Mouse (Mus musculus) hindbrain, embryonic 12.5 days (tissue): Measurements from ENCODE around the gene Pced1b. TPM values are rescaled to one million over a fixed set of nuclear protein-coding genes. Genes with fewer than 3 reads are reported as not detected.
"Not testable (repeated sequence)": the region's sequence is repeated elsewhere in the genome, so short reads cannot be mapped to it uniquely, and the experiment has no call there.

Experiments
- ATAC-seq: fragments of 200-750 bp; cut with Nextera tagmentation; 2 replicates; pipeline ENCODE4 v1.8.0; 2017; ENCODE audit warnings: moderate TSS enrichment; ENCODE audit not compliant: low FRiP score
- H3K27ac ChIP-seq: fragments of 300-500 bp; sonication (generic); 2 replicates; pipeline ENCODE4 v1.5.1; 2016; ENCODE audit warnings: mild to moderate bottlenecking
- H3K27me3 ChIP-seq: fragments of 300-500 bp; sonication (generic); 2 replicates; pipeline ENCODE4 v1.6.1; 2016; ENCODE audit warnings: mild to moderate bottlenecking
- H3K36me3 ChIP-seq: fragments of 300-500 bp; sonication (generic); 2 replicates; pipeline ENCODE4 v1.6.1; 2016; ENCODE audit warnings: mild to moderate bottlenecking
- H3K4me1 ChIP-seq: fragments of 300-500 bp; sonication (generic); 2 replicates; pipeline ENCODE4 v1.6.1; 2016
- H3K4me2 ChIP-seq: fragments of 300-500 bp; sonication (generic); replicated peaks from 2 replicates; pipeline ENCODE4 v1.6.1; 2016; ENCODE audit warnings: mild to moderate bottlenecking
- H3K4me3 ChIP-seq: fragments of 300-500 bp; sonication (generic); 2 replicates; pipeline ENCODE4 v1.5.1; 2016; ENCODE audit warnings: mild to moderate bottlenecking
- H3K9ac ChIP-seq: fragments of 300-500 bp; sonication (generic); 2 replicates; pipeline ENCODE4 v1.6.1; 2016; ENCODE audit warnings: mild to moderate bottlenecking, moderate library complexity
- H3K9me3 ChIP-seq: fragments of 300-500 bp; sonication (generic); replicated peaks from 2 replicates; pipeline ENCODE4 v1.6.1; 2016; ENCODE audit warnings: mild to moderate bottlenecking
- WGBS: fragments of 180-500 bp; shearing (Covaris S2); methylation state at CpG from one replicate; pipeline ENCODE4 v1.1.7; 2016; 5-methylcytosine and 5-hydroxymethylcytosine counted together
- polyA plus RNA-seq: library from polyadenylated mRNA; unstranded; fragments of >200 nt; fragmentation: Nextera tagmentation; extraction: Ambion mirVana; gene quantifications from 2 replicates; pipeline ENCODE4 v1.2.1, GENCODE M21; 2016

Pced1b gene
- polyA plus RNA-seq, 1 experiment from 2014 or later: 3.5 TPM

DNA sequence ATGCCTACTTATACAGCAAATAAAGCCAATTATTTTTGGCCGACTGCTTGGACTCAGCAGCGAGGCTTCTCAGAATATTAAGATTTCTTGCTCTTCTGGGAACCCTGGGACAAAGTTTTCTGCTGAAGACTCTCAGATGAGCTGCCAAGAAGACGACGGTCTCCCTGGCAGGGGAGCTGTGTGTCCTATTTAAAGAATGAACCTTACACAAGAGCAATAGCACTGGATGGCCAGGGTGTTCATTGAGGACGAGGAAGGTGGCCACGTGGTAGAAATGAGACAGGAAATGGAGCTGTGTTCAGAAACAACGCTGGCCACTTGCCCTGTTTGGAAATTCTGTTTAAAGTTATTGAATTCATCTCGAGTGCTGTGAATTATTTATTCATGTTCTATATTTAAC is 104.1 kb downstream of the Pced1b start:
- Histone ChIP-seq H3K27me3 (no peaks in the 10 kb centered on the region), H3K4me3 (no peak overlapping the region), H3K4me2 (no peak overlapping the region), H3K9me3 (no peaks in the 10 kb centered on the region), H3K36me3 (no peaks in the 10 kb centered on the region), H3K9ac (no peak overlapping the region), H3K27ac (no peak overlapping the region), H3K4me1 (no peaks in the 10 kb centered on the region)
- ATAC-seq: no peak
- WGBS: 80% methylated on average over 8 of the region's 8 CpGs

DNA sequence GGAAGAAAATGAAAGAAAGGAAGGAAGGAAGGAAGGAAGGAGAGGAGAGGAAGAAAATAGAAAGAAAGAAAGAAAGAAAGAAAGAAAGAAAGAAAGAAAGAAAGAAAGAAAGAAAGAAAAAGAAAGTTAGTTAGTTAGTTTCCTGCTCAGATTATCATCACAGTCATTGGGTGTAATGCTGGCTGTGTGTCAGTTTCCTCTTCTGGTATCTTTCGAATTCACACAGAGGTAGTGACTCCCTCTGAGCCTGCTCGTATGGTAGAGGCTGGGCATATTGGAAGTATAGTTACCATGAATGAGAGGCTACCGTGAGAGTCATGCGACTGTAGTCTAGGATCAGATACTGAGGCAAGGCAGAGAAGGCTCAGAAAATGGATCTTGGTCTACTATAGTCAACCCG is 104.8 kb downstream of the Pced1b start:
- H3K9ac ChIP-seq: no peak overlapping the region
- no peak overlapping the region for H3K4me3 ChIP-seq
- no peak overlapping the region for H3K27ac ChIP-seq
- H3K4me2 ChIP-seq: no peak overlapping the region
- H3K4me1 ChIP-seq: no peaks in the 10 kb centered on the region
- ATAC-seq: no peak
- no peaks in the 10 kb centered on the region for H3K27me3 ChIP-seq
- H3K9me3 ChIP-seq: no peaks in the 10 kb centered on the region
- WGBS: 95% methylated on average over 5 of the region's 5 CpGs
- no peaks in the 10 kb centered on the region for H3K36me3 ChIP-seq

GRCm38 (mm10) chr15:97355676-97356303 is 108.9 kb downstream of the Pced1b start:
- Histone ChIP-seq H3K4me2 (no peak overlapping the region), H3K27me3 (no peaks in the 10 kb centered on the region), H3K4me1 (peaks cover 2% of the 10 kb centered on the region; the same call in 1 of the 2 replicates), H3K27ac (no peak overlapping the region), H3K36me3 (no peaks in the 10 kb centered on the region), H3K9me3 (no peaks in the 10 kb centered on the region), H3K4me3 (no peak overlapping the region), H3K9ac (no peak overlapping the region)
- 88% methylated on average over 9 of the region's 9 CpGs for WGBS
- ATAC-seq: no peak

DNA sequence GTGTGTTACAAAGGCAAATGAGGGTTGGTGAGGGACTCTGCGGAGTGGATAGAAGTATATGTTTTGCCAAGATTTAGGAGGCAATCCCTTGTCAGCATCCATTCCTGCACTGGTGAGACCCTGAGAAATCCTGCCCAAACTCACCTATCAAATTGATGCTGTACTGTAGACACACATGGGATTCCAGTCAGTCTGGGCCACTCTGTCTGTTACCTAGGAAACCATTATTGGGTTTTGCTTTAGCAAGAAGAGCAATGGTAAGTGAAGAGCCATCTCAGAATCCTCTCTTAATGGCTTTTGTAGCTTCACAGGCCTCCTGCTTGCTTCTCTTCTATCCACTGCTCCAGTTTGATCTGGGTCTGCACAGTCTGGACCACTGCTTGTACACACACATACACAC is 110.1 kb downstream of the Pced1b start:
- H3K36me3 ChIP-seq: no peaks in the 10 kb centered on the region
- H3K9me3 ChIP-seq: no peaks in the 10 kb centered on the region
- H3K27ac ChIP-seq: peak overlapping the region; percentile 66
- peaks cover 10% of the 10 kb centered on the region for H3K4me1 ChIP-seq
- H3K4me3 ChIP-seq: no peak overlapping the region
- ATAC-seq: no peak; the same call in 1 of the 2 replicates
- H3K9ac ChIP-seq: no peak overlapping the region; the same call in 1 of the 2 replicates
- H3K4me2 ChIP-seq: no peak overlapping the region
- 95% methylated on average over 1 of the region's 1 CpGs for WGBS
- no peaks in the 10 kb centered on the region for H3K27me3 ChIP-seq

DNA sequence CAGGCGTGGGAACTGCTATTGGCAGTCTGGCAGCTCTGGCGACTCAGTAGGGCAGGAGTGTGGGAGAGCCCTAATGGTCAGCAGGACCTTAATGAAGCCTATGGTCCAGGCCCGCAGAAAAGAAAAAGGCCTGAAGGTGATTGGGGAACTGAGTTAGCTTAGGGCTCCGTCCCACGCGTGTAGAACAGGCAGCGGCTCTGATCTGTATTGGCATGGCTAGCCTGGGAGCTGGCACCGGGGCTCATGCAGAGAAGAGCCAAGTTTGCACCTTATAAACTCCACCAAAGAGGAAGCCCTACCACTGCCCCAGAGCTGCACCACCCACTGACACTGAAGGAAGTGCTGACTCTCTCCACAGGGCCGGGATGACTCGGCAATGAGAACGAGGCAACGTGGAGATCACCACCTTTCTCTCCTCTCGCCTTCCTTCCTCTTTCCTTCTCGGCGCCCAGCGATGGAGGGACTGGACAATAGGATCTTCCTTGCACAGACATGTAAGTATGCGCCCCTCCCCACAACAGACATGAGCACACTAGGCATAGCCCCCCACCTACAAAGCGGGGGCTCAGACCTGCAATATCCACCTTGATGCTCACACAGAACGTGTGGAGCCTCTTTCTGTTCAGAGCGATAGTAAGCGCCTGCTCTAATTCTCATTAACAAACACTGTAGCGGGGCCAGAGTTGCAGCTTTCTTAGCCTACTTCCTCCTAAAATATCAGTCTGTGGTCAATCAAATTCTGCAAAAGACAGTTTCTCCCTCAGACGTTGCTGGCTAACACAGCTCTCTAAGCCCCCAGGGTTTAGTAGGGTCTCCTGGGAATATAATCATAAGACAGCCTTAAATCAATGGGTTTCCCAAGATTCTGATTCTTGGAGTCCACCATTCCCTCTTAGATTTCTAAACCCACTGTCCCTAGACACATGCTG is 114.2 kb downstream of the Pced1b start:
- no peak overlapping the region for H3K4me2 ChIP-seq
- H3K4me1 ChIP-seq: peaks cover 10% of the 10 kb centered on the region
- H3K9me3 ChIP-seq: no peaks in the 10 kb centered on the region
- no peak for ATAC-seq
- H3K27ac ChIP-seq: no peak overlapping the region
- no peak overlapping the region for H3K4me3 ChIP-seq
- no peaks in the 10 kb centered on the region for H3K36me3 ChIP-seq
- no peaks in the 10 kb centered on the region for H3K27me3 ChIP-seq
- H3K9ac ChIP-seq: no peak overlapping the region
- 85% methylated on average over 23 of the region's 23 CpGs for WGBS

DNA sequence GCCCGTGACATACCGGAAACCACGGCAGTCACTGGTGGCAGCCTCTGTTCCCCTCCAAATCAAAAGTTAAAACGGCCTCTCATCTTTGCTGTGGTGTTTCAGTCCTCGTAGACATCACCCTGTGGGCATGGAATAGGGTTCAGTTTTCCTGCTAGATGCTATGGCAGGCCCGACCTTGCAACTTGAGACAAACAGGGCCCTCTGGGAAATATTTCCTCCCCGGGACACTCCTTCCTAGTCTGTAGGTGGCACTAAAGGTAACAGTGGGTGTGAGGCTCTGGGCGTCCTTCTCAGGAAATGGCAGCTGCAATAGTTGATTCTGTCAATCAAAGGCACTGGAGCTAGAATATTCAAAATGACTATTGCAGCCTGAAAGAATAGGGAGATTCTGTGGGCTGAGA is 114.9 kb downstream of the Pced1b start:
- no peak overlapping the region for H3K4me2 ChIP-seq
- ATAC-seq: no peak
- no peaks in the 10 kb centered on the region for H3K27me3 ChIP-seq
- H3K9ac ChIP-seq: no peak overlapping the region
- H3K27ac ChIP-seq: no peak overlapping the region
- H3K36me3 ChIP-seq: no peaks in the 10 kb centered on the region
- H3K4me1 ChIP-seq: peaks cover 10% of the 10 kb centered on the region
- no peak overlapping the region for H3K4me3 ChIP-seq
- no peaks in the 10 kb centered on the region for H3K9me3 ChIP-seq
- WGBS: 69% methylated on average over 8 of the region's 8 CpGs

DNA sequence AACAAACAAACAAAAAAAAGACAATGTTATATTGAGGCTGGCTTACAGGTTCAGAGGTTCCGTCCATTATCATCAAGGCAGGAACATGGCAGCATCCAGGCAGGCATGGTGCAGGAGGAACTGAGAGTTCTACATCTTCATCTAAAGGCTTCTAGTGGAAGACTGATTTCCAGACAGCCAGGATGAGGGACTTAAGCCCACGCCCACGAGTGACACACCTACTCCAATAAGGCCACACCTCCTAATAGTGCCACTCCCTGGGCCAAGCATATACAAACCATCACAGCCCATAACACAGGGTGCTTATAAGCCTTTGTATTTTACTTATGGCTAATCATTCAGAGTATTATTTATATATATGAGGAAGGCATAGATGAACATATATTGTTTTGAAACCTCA is 117.4 kb downstream of the Pced1b start:
- not testable (repeated sequence) for H3K36me3 ChIP-seq, H3K4me1 ChIP-seq, H3K9me3 ChIP-seq, H3K4me3 ChIP-seq, H3K9ac ChIP-seq, H3K27ac ChIP-seq, ATAC-seq, H3K27me3 ChIP-seq, H3K4me2 ChIP-seq
- 82% methylated on average over 3 of the region's 3 CpGs for WGBS

DNA sequence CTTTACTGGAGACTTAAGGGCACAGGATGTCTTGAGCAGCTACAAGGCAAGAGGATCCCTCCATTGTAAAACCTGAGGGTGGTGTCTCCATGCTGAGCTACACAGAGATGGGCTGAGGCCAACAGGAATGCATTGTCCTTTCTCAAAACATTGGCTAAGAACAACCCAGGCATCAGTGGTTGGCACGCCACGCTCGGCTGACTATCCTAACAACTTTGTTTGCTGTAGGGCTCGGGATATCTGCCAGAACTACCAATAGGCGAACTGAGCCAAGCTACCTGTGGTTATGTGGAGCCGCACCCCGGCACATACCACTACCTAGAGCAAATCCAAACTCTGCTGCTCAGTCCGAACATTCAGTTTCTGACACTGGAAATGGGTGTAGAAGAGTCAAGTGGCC is 118.1 kb downstream of the Pced1b start:
- H3K9ac ChIP-seq: no peak overlapping the region
- no peaks in the 10 kb centered on the region for H3K27me3 ChIP-seq
- H3K4me3 ChIP-seq: no peak overlapping the region
- H3K36me3 ChIP-seq: no peaks in the 10 kb centered on the region
- ATAC-seq: no peak
- H3K4me2 ChIP-seq: no peak overlapping the region
- no peaks in the 10 kb centered on the region for H3K9me3 ChIP-seq
- H3K4me1 ChIP-seq: peaks cover 8% of the 10 kb centered on the region
- WGBS: 86% methylated on average over 8 of the region's 8 CpGs
- no peak overlapping the region for H3K27ac ChIP-seq

- Histone ChIP-seq H3K4me3 (no peak overlapping the region), H3K4me2 (no peak overlapping the region), H3K9me3 (no peaks in the 10 kb centered on the region), H3K27me3 (no peaks in the 10 kb centered on the region), H3K9ac (no peak overlapping the region), H3K36me3 (no peaks in the 10 kb centered on the region), H3K27ac (no peak overlapping the region), H3K4me1 (0 out of 2 replicates have a peak, but pooled peaks cover 2% of the 10 kb centered on the region)
- ATAC-seq: no peak
- 89% methylated on average over 9 of the region's 9 CpGs for WGBS
Observed at GRCm38 (mm10) chr15:97368035-97368608, 121.2 kb downstream of the Pced1b start.

DNA sequence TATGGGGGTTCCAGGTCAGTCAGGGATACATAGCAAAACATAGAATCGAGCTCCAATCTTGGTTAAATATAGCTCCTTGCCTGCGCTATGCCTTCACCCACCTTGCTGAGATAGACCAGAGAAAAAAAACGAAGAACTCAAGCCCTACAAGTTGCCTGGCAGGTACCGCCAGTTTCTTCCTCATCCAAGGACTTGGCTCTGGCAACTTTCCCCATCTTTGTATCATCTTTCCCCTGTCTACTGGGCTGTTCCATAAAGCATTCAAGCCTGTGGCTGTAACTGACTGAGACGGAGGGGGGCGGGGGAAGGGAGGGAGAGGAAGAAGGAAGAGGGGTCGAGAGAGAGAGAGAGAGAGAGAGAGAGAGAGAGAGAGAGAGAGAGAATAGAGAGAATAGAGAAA is 121.7 kb downstream of the Pced1b start:
- Histone ChIP-seq H3K9me3 (no peaks in the 10 kb centered on the region), H3K4me1 (peaks cover 7% of the 10 kb centered on the region), H3K9ac (no peak overlapping the region), H3K4me2 (no peak overlapping the region), H3K4me3 (no peak overlapping the region), H3K27ac (no peak overlapping the region), H3K27me3 (no peaks in the 10 kb centered on the region), H3K36me3 (no peaks in the 10 kb centered on the region)
- no peak for ATAC-seq
- WGBS: 83% methylated on average over 7 of the region's 7 CpGs

DNA sequence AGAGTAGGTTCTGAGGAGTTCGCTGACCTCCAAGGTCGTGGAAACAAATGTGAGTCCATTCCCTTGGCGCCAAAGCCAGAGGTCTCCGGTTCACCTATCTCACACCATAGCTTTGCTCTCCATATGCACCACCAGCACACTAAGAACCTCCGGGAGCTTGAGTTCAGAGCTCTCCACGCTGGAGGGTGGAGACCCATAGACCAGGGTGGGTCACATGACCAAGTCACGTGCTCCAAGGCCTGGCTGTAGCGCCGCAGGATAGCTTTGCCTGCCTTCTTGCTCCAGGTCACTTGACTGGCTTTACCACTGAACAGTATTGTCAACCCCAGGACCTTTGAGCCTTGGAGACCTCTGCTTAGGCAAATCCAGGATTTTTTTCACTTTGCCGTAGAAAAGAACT is 122.2 kb downstream of the Pced1b start:
- 85% methylated on average over 10 of the region's 10 CpGs for WGBS
- ATAC-seq: no peak
- Histone ChIP-seq H3K4me2 (no peak overlapping the region), H3K27me3 (no peaks in the 10 kb centered on the region), H3K4me1 (peaks cover 10% of the 10 kb centered on the region), H3K36me3 (no peaks in the 10 kb centered on the region), H3K27ac (no peak overlapping the region), H3K9ac (no peak overlapping the region), H3K4me3 (no peak overlapping the region), H3K9me3 (no peaks in the 10 kb centered on the region)

DNA sequence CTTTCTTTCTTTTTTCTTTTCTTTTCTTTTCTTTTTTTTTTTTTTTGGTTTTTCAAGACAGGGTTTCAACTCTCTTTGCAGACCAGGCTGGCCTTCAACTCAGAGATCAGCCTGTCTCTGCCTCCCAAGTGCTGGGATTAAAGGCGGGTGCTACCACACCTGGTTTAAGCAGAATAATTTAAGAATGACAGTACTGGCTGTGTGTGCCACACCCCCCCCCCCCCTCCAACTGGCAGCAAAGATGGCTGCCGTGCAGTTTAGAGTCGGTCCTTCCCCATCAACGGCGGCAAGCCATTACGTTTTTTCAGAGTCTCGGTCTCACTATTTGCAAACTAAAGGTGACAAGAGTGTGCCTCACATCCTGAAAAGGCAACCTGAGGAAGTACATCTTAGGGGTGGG is 124.0 kb downstream of the Pced1b start:
- H3K27me3 ChIP-seq: 0 out of 2 replicates have a peak, but pooled peaks cover 3% of the 10 kb centered on the region
- H3K36me3 ChIP-seq: no peaks in the 10 kb centered on the region
- no peak overlapping the region for H3K27ac ChIP-seq
- ATAC-seq: no peak
- H3K9ac ChIP-seq: no peak overlapping the region
- no peak overlapping the region for H3K4me2 ChIP-seq
- H3K4me1 ChIP-seq: peaks cover 10% of the 10 kb centered on the region
- 90% methylated on average over 7 of the region's 7 CpGs for WGBS
- no peaks in the 10 kb centered on the region for H3K9me3 ChIP-seq
- no peak overlapping the region for H3K4me3 ChIP-seq
